ENCODE assay signal across 13 mouse cellular contexts in the genomic region with DNA sequence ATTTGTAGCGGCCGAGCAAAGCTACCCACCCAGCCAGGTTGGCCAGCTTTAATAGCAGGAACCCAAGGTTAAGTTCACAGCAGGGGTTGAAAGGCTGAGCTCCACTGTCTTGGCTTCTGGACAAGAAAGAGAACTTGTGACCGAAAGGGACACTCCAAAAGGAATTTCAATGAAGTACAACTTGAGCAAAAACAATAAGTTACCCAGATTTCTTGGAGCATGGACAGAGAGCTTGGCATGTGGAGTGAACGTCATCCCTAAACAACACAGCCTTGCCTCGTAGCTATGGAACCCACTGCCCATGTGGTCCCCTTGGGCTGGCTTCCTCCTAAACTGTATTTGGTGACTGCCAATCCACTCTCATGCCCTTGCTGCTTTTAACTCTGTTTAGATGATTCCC.
DNase-seq lines count a peak whose midpoint lies in the region; ATAC-seq and TF ChIP-seq lines count a peak whose summit lies in the region.
"Had no signal": no experiment of that assay in that cellular context is flagged by ENCODE, and none has a peak within 500 bp of the region (broad histone marks: within the 10 kb centered on the region; RNA-seq: fewer than 3 reads in every experiment).

No protein-coding gene starts in this region.

- intact Hi-C loops in left cerebral cortex, postnatal 10 days (cut with DNase I) = no loop called here

- H3K27ac ChIP-seq in kidney, adult 2 months (ENCODE audit: insufficient read depth, low read depth, low read length) = no peak overlapping the region
- H3K27ac ChIP-seq in midbrain, postnatal 0 days (ENCODE audit: low read depth, low read length) = no peak overlapping the region
- no peak overlapping the region for H3K27ac ChIP-seq in midbrain, embryonic 11.5 days (ENCODE audit: low read depth, low read length)
- no peak overlapping the region for H3K27ac ChIP-seq in stomach, postnatal 0 days (replicated peaks)

- no peak overlapping the region for H3K4me3 ChIP-seq in kidney, adult 2 months (ENCODE audit: insufficient read depth, low read depth, low read length)
- H3K4me3 ChIP-seq in midbrain, postnatal 0 days (ENCODE audit: low read depth, low read length) = no peak overlapping the region
- no peak overlapping the region for H3K4me3 ChIP-seq in midbrain, embryonic 11.5 days (ENCODE audit: low read depth, low read length)
- H3K4me3 ChIP-seq in stomach, postnatal 0 days (ENCODE audit: low read depth, low read length) = no peak overlapping the region
- H3K4me3 ChIP-seq: erythroblast, embryonic 14.5 days had no signal

- DNase-seq in cerebellum, adult 9-10 months = peak; percentile 28
- DNase-seq in cerebellum, postnatal 36 days = no peak
- DNase-seq in kidney, adult 2 months = peak; percentile 68
- DNase-seq in kidney, postnatal 25 days = no peak
- DNase-seq in midbrain, postnatal 0 days (ENCODE audit: low spot score) = peak; percentile 86
- DNase-seq in midbrain, embryonic 11.5 days (ENCODE audit: low spot score, missing footprints) = no peak
- DNase-seq in left cerebral cortex, postnatal 10 days (ENCODE audit: extremely low spot score in 1 of 2, low spot score in 2 of 2) = peak; percentile 21 to 58
- DNase-seq in stomach, postnatal 0 days (ENCODE audit: low spot score) = no peak
- DNase-seq: adrenal gland, postnatal 10 days; gastrocnemius, postnatal 14 days; lung, adult 18-20 months had no signal

- no peak for TF ChIP-seq CTCF in kidney, adult 2 months (conservative IDR thresholded peaks at IDR 0.05; ENCODE audit: insufficient read depth, insufficient read length, low read depth, low read length)
- no peak for TF ChIP-seq CTCF in midbrain, postnatal 0 days (IDR thresholded peaks at IDR 0.05)
- TF ChIP-seq CTCF in stomach, postnatal 0 days (IDR thresholded peaks at IDR 0.05; ENCODE audit: low read depth) = no peak

- TF ChIP-seq POLR2A in kidney, adult 2 months (IDR thresholded peaks at IDR 0.05; ENCODE audit: low read depth, low read length) = no peak

- no peak overlapping the region for H3K4me2 ChIP-seq in midbrain, postnatal 0 days (ENCODE audit: low read depth, low read length, poor library complexity, severe bottlenecking)
- no peak overlapping the region for H3K4me2 ChIP-seq in midbrain, embryonic 11.5 days
- no peak overlapping the region for H3K4me2 ChIP-seq in stomach, postnatal 0 days (replicated peaks; ENCODE audit: low read depth)

- H3K9me3 ChIP-seq in midbrain, postnatal 0 days (ENCODE audit: low read length) = no peaks in the 10 kb centered on the region
- H3K9me3 ChIP-seq in midbrain, embryonic 11.5 days (ENCODE audit: control insufficient read depth, low read length) = no peaks in the 10 kb centered on the region
- H3K9me3 ChIP-seq in stomach, postnatal 0 days (ENCODE audit: control insufficient read depth, low read length) = no peaks in the 10 kb centered on the region

- ATAC-seq in midbrain, postnatal 0 days (ENCODE audit: low FRiP score) = peak; percentile 86
- ATAC-seq in midbrain, embryonic 11.5 days (ENCODE audit: low FRiP score) = no peak
- no peak for ATAC-seq in stomach, postnatal 0 days (ENCODE audit: low FRiP score, low TSS enrichment)
- ATAC-seq: inflammation-experienced regulatory T-cells, adult 6 months had no signal

- H3K36me3 ChIP-seq in kidney, adult 2 months (ENCODE audit: control insufficient read depth, insufficient read depth, low read length) = no peaks in the 10 kb centered on the region
- no peaks in the 10 kb centered on the region for H3K36me3 ChIP-seq in midbrain, postnatal 0 days (ENCODE audit: insufficient read depth, low read length)
- no peaks in the 10 kb centered on the region for H3K36me3 ChIP-seq in midbrain, embryonic 11.5 days (ENCODE audit: control insufficient read depth, insufficient read depth, low read length)
- no peaks in the 10 kb centered on the region for H3K36me3 ChIP-seq in stomach, postnatal 0 days (ENCODE audit: control insufficient read depth, insufficient read depth, low read length)

- peaks cover 8% of the 10 kb centered on the region; the same call in 1 of the 2 replicates for H3K4me1 ChIP-seq in kidney, adult 2 months (ENCODE audit: control insufficient read depth, insufficient read depth, low read length)
- H3K4me1 ChIP-seq in midbrain, postnatal 0 days (ENCODE audit: insufficient read depth, low read length) = no peaks in the 10 kb centered on the region
- H3K4me1 ChIP-seq in midbrain, embryonic 11.5 days (ENCODE audit: control insufficient read depth, insufficient read depth, low read length) = no peaks in the 10 kb centered on the region
- H3K4me1 ChIP-seq in stomach, postnatal 0 days (replicated peaks; ENCODE audit: control insufficient read depth, insufficient read depth) = no peaks in the 10 kb centered on the region

- H3K27me3 ChIP-seq in kidney, adult 2 months (replicated peaks; ENCODE audit: control insufficient read depth, insufficient read depth, low read length) = no peaks in the 10 kb centered on the region
- no peaks in the 10 kb centered on the region for H3K27me3 ChIP-seq in midbrain, postnatal 0 days (ENCODE audit: insufficient read depth, low read length)
- no peaks in the 10 kb centered on the region for H3K27me3 ChIP-seq in midbrain, embryonic 11.5 days (ENCODE audit: control insufficient read depth, insufficient read depth, low read length)
- no peaks in the 10 kb centered on the region for H3K27me3 ChIP-seq in stomach, postnatal 0 days (ENCODE audit: control insufficient read depth, insufficient read depth, low read length)

- no peak for TF ChIP-seq EP300 in stomach, postnatal 0 days (optimal IDR thresholded peaks at IDR 0.05)

- H3K9ac ChIP-seq in midbrain, postnatal 0 days (replicated peaks; ENCODE audit: low read length, poor library complexity, severe bottlenecking) = no peak overlapping the region
- H3K9ac ChIP-seq in midbrain, embryonic 11.5 days (ENCODE audit: low read length) = no peak overlapping the region
- H3K9ac ChIP-seq in stomach, postnatal 0 days (ENCODE audit: low read length) = no peak overlapping the region

- WGBS in kidney, adult 2 months = 31% methylated on average over 5 of the region's 5 CpGs
- WGBS in midbrain, postnatal 0 days = 62% methylated on average over 5 of the region's 5 CpGs
- 83% methylated on average over 5 of the region's 5 CpGs for WGBS in midbrain, embryonic 11.5 days
- 70% methylated on average over 5 of the region's 5 CpGs for WGBS in stomach, postnatal 0 days

Comparison
In these comparisons a context has a peak if more than half of its experiments do, and no peak if none do; other contexts are left out.
1. DNase-seq: peak in cerebellum, adult 9-10 months (single experiment), kidney, adult 2 months (single experiment), midbrain, postnatal 0 days (single experiment) and left cerebral cortex, postnatal 10 days (2 of 2); none in cerebellum, postnatal 36 days (0 of 2), kidney, postnatal 25 days (0 of 2), midbrain, embryonic 11.5 days (single experiment) and stomach, postnatal 0 days (single experiment).